Mouse (Mus musculus): Measurements from ENCODE around the gene Relch.

DNA sequence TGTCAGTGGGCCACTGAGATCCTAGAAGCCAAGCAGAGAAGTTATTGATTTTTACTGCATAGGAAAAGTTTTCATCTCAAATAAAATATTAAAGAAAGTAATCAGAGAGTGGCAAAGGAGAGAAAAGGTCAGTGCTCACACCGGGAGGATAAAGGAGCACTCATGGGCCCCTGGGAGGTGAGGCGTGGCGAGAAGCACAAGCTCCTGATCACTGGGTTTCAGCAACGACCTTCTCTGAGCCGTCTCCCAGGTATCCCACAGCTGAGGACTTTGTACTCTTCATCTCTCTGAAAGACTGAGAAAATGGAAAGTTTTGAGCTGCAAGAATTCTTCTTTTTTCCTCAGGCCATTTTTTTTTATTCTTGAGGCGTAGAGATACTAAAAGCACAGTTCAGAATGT lies 131.0 kb downstream of the Relch start:
- TF ChIP-seq CTCF (IDR thresholded peaks at IDR 0.05; ENCODE audit: control insufficient read depth, insufficient read depth, insufficient read length): no peak
- TF ChIP-seq MAX (IDR thresholded peaks at IDR 0.05): no peak
- TF ChIP-seq FOSL1 (IDR thresholded peaks at IDR 0.05; ENCODE audit: insufficient read depth, low read length, poor library complexity, severe bottlenecking): no peak
